Mouse (Mus musculus) thymus, postnatal 14 days (tissue): ENCODE measurements around the gene Nptxr.

Experiments used
- DNase-seq: peaks from one replicate; pipeline ENCODE4 v3.0.0; 2021

The Nptxr gene

DNA sequence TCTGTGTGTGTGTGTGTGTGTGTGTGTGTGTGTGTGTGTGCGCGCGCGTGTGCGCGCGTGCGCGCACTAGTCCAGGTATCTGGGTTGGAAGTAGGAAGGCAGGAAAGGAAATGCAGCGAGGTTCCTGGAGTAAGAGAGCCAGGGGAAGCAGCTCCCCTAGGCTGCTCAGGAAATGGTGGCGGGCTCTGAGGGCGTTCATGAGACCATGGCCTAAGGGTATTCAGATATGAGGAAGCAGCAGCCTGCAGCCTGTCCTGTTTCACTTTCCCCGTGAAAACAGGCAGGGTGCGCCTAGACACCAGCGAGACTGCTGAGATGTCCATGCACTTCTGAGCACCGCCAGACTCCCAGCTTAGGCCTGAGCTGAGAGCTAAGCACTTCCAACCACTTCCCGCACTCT, 52.8 kb downstream of the Nptxr start:
- no peak for DNase-seq

DNA sequence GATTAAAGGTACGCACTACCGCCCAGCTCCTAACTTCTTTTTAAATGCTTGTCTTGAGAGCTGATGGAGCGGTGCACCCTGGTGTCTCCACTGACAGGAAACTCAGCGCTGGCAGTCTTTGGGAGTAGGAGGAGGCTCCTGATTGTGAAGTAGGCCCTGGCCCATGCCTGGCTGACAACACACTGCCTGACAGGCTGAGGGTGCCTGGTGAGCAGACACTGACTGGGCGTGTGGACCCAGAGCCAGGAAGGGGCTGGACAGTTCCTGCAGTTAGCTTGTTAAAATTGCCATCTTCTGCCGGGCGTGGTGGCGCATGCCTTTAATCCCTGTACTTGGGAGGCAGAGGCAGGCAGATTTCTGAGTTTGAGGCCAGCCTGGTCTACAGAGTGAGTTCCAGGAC, 54.3 kb downstream of the Nptxr start:
- DNase-seq: no peak

DNA sequence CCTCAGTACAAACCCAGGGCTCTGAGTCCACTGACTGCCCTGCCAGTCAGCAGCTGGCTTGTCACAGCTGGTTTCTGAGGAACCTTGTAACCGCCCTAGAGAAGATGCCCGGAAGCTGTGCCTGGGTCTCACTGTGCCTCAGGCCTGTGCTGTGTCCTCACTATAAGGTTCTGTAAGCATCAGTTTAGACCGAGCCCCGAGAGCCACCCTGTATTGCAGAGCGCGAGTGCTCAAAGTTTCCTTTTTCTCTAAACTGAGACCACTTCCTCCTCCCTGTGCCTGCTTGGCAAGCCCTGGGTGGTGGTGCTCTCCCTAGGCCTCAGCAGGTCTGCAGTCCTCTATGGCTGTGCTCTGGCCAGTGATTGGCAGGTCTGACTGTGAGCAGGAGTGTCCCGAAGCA, 55.4 kb downstream of the Nptxr start:
- peak; percentile 30 for DNase-seq

DNA sequence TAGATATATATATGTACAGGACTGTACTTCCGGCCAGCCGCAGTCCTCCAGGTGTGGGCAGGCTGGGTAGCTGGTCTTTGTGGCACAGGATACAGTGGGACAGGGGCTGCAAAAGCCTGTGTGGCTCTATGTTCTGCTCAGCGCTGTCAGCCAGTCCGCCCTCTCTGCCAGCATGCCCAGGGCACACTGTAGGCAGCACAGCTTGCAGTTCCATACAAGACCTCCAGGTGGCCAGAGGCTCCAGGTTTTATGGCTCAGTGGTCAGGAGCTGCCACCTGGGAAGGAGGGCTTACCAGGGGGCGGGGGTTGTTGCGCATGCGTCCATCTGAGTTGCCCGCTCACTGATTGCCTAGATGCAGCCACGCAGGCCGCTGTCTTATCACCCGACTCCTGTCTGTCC, 56.6 kb downstream of the Nptxr start:
- peak; percentile 50 for DNase-seq

DNA sequence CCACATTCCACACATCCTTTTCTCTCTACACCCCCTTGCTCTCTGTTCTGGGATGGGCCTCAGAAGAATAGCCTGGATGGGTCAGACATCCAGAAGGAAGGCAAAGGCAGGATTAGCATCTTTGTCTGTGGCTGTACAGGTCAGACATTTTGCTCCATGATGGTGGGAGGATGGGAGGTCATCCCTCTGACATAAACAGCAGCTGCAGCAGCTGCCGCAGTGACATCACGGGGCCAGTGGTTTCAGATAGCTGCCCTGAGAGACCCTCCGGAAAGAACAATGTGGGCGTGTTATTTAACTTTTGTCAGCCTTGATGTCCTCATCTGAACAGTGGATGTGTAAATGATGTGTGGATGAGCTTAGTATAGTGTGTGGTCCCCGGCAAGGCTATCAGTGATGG, 58.7 kb downstream of the Nptxr start:
- DNase-seq: no peak

DNA sequence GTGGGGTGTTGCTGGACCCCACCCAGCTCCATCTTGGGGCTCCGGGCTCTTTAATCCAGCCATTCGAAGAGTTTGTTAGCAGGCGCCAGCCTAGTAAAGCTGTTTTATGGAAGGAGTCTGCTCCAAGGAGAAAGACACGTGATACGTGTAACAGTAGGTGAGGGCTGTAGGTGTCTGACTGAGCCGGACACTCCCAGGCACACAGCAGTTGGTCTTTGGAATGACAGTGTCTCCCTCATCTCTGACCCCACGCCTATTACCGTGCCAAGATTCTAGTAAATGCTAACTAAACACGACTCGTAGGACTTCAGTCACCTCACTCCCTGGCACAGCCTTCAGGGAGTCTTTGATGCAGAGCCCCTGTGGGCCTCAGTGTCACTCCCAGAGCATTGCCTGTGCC, 59.3 kb downstream of the Nptxr start:
- DNase-seq: no peak

DNA sequence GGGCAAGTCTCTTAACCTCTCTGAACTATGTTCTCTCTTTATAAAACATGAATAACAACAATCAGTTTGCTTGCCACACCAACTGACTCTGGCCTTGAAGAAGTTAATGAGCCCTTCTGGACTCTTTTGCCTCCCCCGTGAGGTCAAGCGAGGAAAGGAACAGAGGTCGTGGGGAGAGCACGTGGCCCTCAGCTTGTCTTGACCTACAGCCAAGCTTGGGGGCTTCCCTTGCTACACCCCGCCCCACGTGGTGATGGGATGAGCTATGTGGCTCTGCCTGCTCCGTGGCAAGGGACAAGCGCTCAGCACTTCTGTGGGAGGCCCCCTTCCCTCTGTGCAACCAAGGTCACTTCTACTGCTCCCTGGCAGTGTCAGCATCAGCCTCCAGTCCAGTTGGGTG, 59.8 kb downstream of the Nptxr start:
- DNase-seq: no peak

DNA sequence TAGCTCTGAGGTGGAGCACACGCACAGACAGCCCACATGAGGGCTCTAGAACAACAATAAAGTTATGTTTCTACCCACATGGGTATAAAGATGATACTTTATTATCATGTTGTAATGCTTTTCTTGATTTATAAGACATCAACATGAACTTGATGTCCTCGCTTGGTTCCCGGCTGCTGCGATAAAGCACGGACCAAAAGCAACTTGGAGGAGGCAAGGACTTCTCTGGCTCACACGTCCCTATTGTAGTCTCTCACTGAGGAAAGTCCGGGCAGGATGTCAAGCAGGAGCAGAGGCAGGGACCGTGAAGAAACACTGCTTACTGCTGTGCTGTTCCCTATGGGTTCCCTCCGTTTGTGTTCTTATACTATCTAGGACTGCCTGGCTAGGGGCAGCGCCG, 60.6 kb downstream of the Nptxr start:
- no peak for DNase-seq

DNA sequence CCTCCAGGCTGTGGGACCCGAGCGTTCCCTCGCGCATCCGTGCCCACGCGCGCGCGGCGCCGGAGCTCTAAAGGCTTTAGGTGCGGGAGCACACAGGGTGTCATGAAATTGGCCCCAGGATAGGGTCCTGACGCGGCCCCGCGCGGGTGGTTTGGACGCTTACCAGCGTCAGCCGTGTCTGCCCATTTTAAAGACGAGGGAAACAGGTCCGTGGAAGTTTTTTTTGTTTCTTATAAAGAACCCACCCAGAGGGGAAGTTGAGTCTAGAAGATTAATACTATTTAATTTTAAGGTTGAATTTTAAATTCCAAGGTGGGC, 61.9 kb downstream of the Nptxr start:
- DNase-seq: no peak

DNA sequence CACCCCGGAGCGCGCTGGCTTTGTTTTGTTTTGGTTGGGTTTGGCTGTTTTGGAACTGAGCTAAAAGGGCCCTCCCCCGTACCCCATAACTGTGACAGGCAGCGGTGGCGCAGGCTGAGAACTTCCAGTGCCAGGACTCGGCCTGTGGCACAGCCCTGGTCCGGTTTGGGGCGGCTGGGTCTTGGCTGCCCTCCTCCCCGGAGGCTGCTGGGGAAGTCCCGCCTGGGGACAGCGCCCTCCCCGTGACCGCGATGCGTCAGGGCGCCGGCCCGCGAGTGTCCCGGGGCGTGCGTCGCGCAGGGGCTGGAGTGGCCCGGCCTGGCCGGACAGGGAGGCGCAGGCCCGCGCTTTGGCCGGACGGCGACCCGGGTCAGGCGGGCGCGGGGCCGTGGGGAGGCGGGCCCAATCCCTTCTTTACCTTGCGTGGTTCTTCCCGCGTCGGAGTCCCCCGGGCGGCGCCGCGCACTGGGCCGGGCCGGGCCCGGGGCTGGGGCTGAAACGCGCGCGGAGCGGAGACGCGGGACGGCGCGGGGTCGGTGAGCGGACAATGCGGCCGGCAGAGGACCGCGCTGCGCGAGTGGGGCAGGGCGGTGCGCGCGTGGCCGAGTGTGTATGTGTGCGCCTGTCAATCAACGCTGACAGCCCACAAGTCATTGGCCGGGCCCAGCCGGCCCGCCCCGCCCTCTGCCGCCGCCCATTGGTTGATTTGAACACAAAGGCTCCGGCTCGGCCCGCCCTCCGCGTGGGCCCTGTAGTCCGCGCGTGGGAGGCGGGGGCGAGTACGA, 62.5 kb downstream of the Nptxr start, which contains the start of gene Sun2:
Sun2 (minus strand) TSS at position 616 of the 785 bp plus-strand sequence.
- peak; percentile 97 for DNase-seq

DNA sequence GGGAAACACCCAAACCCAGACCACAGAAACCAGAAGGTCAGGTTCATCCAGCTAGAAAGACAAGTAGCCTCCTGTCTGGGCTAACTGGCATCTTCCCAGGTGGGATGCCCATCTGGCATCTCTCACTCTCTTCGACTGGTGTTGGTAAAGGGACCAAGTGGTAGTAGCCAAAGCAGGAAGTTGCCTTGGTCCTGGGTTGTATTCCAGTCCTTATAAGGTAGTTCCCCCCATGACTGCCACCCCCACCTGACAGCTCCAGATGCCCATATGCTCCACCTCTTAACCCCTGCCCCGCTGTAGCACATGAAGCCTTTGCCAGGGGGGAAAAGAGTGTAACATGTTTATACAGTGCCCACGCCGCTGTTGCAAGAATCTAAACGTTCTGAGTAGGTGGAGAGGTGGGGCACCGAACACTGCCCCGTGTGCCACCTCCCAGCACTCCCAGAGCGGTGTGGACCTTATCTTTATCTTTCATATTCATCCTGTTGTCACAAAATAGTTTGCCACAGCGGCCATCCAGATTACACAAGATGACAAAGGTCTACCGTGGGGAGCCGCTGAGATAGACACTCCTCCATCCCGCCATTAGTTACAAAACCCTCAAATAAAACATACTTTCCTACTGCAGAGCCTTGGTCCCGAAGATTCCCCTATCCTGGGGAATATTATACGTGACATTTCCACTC, 63.2 kb downstream of the Nptxr start:
- peak; percentile 69 for DNase-seq

DNA sequence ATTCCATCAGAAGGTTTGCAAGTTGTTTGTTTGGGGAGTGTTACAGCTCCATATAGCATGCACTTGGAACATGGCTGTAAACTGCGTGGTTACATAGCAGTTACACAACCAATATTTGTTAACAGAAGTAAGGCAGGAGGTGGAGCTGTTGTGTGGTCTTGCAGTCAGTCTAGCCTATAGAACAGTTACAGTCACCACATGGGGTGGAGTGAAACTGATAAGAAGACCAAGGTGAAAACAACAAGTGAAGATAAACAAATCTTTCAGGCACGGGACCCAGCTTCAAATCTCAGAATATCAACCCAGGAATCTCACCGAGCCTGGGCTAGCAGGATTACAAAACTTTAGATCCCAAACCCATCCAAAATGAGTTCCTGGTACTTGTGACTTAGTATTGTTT, 63.8 kb downstream of the Nptxr start:
- no peak for DNase-seq
